Mouse (Mus musculus): ENCODE measurements around the gene Git1.

DNA sequence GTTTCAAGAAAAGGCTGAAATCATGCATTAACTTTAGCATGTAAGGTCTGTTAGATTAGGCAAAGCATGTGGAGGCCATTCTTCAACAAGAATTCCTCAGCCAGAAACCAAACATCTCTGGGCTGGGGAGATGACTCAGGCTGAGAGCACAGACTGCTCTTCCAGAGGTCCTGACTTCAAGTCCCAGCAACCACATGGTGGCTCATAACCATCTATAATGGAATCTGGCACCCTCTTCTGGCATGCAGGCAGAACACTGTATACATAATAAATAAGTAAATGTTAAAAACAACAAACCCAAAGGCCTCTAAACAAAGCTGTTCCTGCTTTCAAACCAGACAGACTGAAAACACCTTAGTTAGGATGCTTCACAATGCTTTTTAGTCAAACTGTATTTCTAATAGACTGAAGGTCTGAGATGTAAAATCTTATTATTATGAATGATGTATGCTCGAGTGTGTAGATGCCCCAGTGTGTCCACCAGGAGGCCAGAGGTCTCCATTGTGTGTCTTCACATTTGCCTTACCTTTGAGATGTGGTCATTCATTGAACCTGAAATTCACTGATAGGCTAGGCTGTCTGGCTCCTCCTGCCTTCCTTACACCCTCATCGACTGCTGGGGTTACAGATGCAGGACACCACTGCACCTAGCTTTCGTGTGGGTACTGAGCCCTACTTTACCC lies 32.6 kb downstream of the Git1 start:
- TF ChIP-seq POLR2A (IDR thresholded peaks at IDR 0.05; ENCODE audit: low read depth, low read length) (no peak), CTCF (conservative IDR thresholded peaks at IDR 0.05; ENCODE audit: insufficient read depth, insufficient read length, low read depth, low read length) (0 out of 2 replicates have a peak, but pooled peaks have one; percentile 1)
